Mouse (Mus musculus) urinary bladder, postnatal 36 days (tissue): Measurements from ENCODE around the gene Nid2.

Source experiments
- DNase-seq, 2 experiments: peaks; one replicate each; pipeline ENCODE4 v3.0.0; 2022; ENCODE audit warnings: low spot score in 2 of 2, mixed read lengths in 1 of 2

Nid2 gene

DNA sequence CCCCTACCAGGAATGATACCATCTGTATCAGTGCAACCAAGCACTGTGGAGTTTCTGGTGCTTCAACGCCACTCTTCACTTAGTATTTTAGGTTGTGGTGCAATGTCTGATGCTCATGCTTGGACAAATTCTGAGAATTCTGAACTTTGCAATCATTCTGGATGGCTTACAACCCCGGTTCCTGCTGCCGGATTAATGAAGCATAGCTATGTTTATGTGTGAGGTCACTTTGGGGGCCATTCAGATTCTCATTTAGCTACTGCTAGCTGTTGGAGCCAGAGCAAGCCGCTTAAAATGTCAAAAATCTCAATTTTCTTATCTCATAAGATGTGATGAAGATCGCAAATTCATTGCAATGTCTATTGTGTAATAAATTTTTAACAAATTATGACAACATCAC, 6.2 kb upstream of the Nid2 start:
- no peak for DNase-seq

DNA sequence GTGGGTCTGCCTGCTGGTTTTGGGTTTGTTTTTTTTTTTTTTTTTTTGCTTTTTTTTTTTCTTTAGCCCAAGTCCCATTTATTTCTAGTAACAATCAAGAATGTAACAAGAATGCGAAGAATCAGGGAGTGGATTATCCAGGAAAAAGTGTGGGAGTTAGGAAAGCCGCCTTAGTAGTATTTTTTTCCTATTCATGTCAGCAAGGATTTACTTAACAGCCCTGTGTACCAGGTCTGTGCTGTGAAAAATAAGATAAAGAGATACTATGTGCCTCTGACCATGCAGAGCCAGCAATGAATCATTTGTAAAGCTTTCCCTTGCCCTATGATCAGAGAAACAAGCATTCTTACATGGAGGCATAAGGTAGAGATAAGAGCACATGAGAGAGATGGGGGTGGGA, 4.8 kb upstream of the Nid2 start:
- no peak for DNase-seq

- DNase-seq = no peak
These were observed 4.3 kb upstream of the Nid2 start for GRCm38 (mm10) chr14:19746731-19747130.

GRCm38 (mm10) chr14:19749743-19750142, 1.3 kb upstream of the Nid2 start:
- no peak for DNase-seq

- no peak for DNase-seq
These were observed 547 bp upstream of the Nid2 start for GRCm38 (mm10) chr14:19750411-19751024.

- no peak for DNase-seq
These were observed 1.2 kb downstream of the Nid2 start for GRCm38 (mm10) chr14:19752276-19752675.

DNA sequence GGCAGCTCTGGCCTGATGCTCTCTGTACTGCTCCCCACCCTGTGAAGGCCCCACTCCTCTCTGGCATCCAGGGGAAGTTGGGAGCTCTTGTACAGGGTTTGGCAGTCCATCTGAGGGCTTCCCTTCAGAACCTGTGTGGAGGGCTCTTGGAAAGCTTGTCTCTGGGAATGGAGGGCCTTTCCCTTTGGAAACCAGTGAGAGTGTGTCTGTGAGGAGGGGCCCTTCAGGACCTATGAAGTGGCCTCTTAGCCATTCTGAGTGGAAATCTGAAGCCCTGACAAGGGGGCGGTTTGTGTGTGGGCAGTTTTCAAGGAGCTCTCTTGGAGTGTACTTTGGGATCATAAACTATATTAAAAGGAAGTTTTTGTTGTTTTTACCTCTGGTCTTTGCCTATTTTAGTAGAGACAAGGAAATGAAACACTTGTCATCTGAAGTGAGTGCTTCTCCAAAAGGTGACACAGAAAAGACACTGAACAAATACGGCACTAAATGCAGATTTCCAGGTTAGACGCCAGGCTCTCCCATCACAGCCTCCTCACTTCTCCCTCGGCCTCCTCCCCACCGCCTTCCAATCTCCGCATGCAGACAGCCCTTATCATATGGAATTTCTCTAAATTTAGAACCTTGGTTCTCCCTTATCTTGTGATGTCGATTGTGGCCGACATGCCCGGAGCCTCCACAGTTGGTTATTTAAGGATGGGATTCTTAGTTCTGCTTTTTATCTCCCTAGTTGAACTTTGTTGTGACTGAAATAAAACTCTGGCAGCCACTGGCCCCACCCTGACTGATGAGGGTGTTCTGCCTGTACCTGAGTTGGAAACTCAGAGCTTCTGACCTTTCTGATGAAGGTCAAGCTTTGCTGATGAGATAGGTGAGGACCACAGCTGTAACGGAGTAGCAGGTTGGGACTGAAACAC, 8.5 kb downstream of the Nid2 start:
- no peak for DNase-seq

GRCm38 (mm10) chr14:19760721-19761120, 9.7 kb downstream of the Nid2 start:
- no peak for DNase-seq

DNA sequence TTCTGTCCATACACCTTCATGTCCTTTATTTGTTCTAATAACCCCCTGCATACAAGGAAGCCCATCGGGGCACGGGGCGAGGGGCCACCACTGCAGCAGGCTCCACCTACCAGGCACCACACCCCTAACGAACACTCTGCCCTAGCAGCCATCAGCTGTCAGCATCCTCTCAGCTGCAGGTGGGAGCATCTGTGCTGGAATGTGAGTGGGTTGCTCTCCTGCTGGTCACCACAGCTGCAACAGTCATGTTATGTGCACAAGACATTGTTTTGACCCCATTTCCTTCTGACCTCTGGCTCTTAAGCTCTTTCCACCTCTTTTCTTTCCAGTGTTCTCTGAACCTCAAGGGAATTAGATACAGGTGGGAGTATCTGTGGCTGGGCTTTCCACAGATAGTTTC, 10.9 kb downstream of the Nid2 start:
- no peak for DNase-seq

DNA sequence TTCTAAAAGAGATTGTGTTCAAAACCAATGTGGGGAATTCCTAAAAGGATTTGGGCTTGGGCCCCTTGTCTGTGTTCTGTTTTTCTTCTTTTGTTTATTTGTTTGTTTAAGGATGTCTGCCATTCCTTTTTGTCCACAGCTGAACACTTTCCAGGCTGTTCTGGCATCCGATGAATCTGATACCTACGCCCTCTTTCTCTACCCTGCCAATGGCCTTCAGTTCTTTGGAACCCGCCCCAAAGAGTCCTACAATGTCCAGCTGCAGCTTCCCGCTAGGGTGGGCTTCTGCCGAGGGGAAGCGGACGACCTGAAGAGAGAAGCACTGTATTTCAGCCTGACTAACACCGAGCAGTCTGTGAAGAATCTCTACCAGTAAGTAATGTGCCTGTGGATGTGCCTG, 12.5 kb downstream of the Nid2 start:
- DNase-seq = no peak

- no peak for DNase-seq
These were observed 13.3 kb downstream of the Nid2 start for GRCm38 (mm10) chr14:19764331-19764730.

- DNase-seq = no peak
These were observed 14.7 kb downstream of the Nid2 start for GRCm38 (mm10) chr14:19765539-19766379.

DNA sequence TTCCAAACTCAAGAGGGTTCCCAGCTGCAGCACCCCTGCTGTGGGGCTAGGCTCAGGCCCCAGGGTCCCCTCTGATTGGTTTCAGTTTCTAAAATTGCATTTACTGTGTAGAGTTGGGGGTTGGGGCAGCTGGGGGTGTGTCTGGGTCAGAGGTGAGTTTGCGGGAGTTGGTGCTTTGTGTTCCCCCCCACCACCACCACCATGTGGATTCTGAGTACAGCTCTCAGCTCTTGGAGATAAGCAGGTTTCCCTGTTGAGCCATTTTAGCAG, 15.2 kb downstream of the Nid2 start:
- DNase-seq = no peak

DNA sequence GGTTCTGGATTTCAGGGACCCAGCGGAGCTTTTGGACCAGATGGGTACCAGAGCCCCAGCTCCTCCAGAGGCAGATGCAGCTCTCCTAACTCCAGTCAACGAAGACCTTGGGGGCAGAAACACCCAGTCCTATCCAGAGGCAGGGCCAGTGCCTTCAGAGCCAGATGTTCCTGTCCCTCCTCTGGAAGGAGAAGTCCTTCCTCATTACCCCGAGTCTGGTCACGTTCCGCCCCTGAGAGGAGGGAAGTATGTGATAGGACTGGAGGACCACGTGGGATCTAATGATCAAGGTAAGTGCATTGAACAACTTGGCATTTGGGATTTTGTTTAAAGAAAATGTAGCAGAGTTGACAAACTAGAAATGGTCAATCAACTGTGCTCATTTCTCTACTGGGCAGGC, 17.6 kb downstream of the Nid2 start:
- no peak for DNase-seq

- peak in 1 of 2 experiments; percentile 57 for DNase-seq
These were observed 18.6 kb downstream of the Nid2 start for GRCm38 (mm10) chr14:19769441-19770200.

- no peak for DNase-seq
These were observed 20.1 kb downstream of the Nid2 start for GRCm38 (mm10) chr14:19771173-19771572.

DNA sequence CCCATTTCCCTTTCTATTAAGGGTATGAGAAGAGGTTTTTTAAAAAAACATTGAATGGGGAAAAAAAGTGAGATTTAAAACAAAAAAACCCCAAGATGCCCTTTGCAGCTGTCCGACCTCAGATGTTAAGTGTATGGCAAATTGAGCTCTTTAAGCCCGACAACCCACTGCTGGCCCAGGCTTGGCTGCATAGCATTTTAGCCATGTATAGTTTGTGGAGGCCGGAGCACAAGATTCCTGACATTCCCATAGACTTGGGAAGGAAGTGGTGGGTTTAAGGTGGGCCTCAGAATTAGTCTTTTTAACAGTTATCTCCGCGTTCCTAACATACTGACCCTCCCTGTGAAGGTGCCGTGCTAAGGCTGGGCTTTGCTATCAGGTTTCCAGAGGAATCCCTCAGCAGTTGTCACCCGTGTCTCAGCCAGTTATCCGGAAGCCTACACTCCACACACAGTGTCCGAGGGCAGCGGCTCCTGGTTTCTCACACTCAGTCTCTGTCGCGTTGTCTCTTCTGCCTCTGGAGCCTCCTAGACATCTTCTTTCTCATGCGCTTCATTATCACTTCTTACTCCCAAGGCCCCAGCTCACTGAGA, 23.1 kb downstream of the Nid2 start:
- no peak for DNase-seq

DNA sequence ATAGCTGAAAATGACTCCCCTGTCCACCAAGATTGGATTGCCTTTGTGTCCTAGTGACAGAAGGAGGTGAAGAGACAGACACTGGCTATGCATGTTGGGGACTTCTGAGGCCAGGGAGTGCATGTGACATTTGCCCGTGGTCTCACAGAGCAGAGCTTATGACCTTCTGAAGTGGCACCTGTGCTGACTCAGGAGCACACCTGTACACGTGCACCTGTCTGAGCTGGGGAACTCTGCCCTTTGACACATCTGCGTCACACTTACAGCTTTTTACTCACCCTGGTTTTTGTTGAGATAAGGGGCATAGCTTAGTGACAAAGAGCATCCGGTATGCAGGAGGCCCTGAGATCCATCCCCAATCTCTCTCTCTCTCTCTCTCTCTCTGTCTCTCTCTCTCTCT, 24.4 kb downstream of the Nid2 start:
- DNase-seq = no peak

DNA sequence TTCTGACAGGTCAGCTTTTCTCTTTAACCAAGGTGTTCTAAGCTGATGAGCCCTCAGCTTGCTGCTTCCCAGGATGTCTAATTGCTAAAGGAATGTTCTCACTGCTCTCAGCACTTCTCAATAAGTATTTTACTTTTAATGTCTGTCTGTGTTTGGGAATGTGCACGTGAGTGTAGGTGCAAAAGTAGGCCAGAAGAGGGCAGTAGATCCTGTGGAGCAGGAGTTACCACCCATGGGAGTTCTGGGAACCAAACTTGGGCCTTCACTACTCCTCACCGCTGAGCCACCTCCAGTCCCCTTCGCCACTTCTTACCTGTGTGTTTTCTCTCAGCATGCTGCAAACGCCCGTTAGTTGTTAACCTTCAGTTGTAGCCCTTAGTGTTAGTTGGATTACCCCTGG, 25.1 kb downstream of the Nid2 start:
- no peak for DNase-seq

DNA sequence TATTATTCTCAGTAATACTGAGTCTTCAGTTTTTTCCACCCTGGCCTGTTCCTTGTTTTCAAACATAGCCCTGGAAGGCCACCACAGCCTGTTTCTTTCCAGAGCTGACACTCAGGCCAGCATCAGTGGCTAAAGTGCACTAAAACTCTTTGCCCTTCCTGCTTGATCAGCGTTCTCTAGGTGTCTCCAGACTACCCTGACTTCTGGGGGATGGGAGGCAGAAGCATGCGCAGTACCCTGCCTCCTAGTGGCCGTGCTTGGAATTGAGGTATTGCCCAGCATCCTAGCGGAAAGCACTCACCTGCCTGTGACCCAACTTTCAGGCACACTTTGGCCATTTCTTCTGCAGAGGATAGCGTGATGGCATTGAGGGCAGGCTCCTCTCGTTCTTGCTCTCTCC, 25.8 kb downstream of the Nid2 start:
- peak; percentile 41 to 54 for DNase-seq

DNA sequence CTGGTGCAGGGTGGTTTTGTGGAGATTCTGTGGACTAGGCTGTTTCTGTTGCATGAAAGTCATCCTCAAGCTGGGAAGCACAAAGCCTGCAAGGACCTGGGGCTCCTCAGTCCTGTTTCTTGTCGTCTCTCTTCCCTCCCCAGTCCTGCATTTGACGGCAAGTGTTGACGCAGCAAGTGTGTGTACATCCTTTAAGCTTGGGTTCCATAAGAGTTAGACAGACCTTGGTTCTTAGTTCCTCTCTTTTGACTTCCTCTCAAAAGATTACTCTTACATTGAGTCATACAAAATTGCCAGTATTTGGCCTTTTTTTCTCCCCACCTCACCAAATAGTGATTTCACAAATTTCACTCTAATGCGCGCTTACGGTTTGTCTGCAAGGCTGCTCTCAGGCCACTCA, 26.3 kb downstream of the Nid2 start:
- no peak for DNase-seq

DNA sequence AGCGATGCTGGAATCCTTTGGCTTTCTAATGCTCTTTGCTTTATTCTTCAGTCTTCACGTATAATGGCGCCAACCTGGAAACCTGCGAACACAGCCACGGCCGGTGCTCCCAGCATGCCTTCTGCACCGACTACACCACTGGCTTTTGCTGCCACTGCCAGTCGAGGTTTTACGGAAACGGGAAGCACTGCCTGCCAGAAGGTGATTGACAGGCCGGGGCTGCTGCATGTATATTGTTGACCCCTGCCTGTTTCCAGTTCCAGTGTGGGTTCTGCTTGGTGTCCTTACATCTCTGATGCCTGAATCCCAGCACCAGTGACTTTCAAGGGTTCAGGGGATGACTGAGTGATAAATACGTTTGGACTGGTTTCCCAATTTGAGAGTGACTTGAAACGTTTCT, 26.9 kb downstream of the Nid2 start:
- DNase-seq = no peak
